Mouse (Mus musculus) liver, embryonic 14.5 days (tissue): Measurements from ENCODE around the gene Fmnl1.

Experiments
- CTCF ChIP-seq: IDR thresholded peaks from 2 replicates; pipeline ENCODE4 v1.5.1; 2016; ENCODE audit warnings: antibody characterized with exemption, low read depth, control low read depth
- EP300 ChIP-seq: IDR thresholded peaks from 2 replicates; pipeline ENCODE4 v1.6.1; 2016; ENCODE audit warnings: antibody characterized with exemption, low read depth

DNA sequence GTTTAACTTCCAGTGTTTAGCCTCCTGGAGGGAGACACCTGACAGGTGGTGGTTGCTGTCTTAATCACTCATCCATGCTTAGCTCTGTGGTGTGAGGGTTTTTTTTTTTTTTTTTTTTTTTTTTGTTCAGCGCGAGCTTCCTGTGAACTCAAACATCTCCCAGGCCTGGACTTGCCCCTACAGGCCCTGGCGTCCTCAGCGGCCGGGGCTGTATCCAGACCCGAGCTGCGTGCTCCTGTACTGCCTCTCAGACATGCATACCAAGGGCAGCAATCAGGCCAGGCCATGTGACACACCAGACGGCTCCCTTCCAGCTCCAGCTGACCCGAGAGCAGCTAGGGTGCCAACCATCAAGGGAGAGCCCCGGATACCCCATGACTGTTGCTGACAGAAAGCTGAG, 66.0 kb downstream of the Fmnl1 start:
- TF ChIP-seq EP300 = no peak
- no peak for TF ChIP-seq CTCF
